Comparison of ENCODE assay signal across 18 mouse cellular contexts in genomic region chr4:125977768-125978167, GRCm38 (mm10). TPM values are rescaled to one million over a fixed set of nuclear protein-coding genes. Genes with fewer than 3 reads are reported as not detected.
DNase-seq lines count a peak whose midpoint lies in the region; ATAC-seq and TF ChIP-seq lines count a peak whose summit lies in the region.
"Had no signal": no experiment of that assay in that cellular context is flagged by ENCODE, and none has a peak within 500 bp of the region (broad histone marks: within the 10 kb centered on the region; RNA-seq: fewer than 3 reads in every experiment).

No protein-coding gene starts in this region.

- H3K79me2 ChIP-seq in CH12.LX (replicated peaks; ENCODE audit: control insufficient read depth, extremely low read depth, insufficient read depth, poor library complexity, severe bottlenecking), result no peaks in the 10 kb centered on the region

- dilution Hi-C loops in CH12.LX (cut with MboI; ENCODE audit: extremely low pct_ligation_motif_present, extremely low pct_unique_long_range_greater_than_20kb, low sequenced_read_pairs), result no loop called here

- no peak for TF ChIP-seq POLR2A in CH12.LX (IDR thresholded peaks at IDR 0.05; ENCODE audit: low read depth, low read length)

- no peak overlapping the region for H3K27ac ChIP-seq in CH12.LX (ENCODE audit: insufficient read depth, low read depth)
- H3K27ac ChIP-seq: kidney, embryonic 15.5 days; layer of hippocampus, adult 2 months; neural tube, embryonic 15.5 days had no signal

- no peak overlapping the region for H3K9ac ChIP-seq in CH12.LX (ENCODE audit: insufficient read depth, low read depth)
- H3K9ac ChIP-seq: heart, embryonic 12.5 days; kidney, embryonic 15.5 days; neural tube, embryonic 15.5 days had no signal

- no peak for TF ChIP-seq RAD21 in CH12.LX (IDR thresholded peaks at IDR 0.05; ENCODE audit: low read depth, low read length)

- ATAC-seq in erythroblast, adult 5-6 weeks (replicated peaks; ENCODE audit: low FRiP score, poor library complexity, severe bottlenecking), result 0 out of 2 replicates have a peak, but pooled peaks have one; percentile 41

- H3K36me3 ChIP-seq in CH12.LX (replicated peaks in 1 of 2; ENCODE audit: control insufficient read depth in 1 of 2, insufficient read depth in 1 of 2, low read length in 1 of 2), result no peaks in the 10 kb centered on the region
- H3K36me3 ChIP-seq: heart, embryonic 12.5 days; kidney, embryonic 15.5 days; neural tube, embryonic 15.5 days had no signal

- no peak for TF ChIP-seq EP300 in CH12.LX (IDR thresholded peaks at IDR 0.05; ENCODE audit: low read length)

- H3K4me1 ChIP-seq in CH12.LX (ENCODE audit: control insufficient read depth in 1 of 2, insufficient read depth in 2 of 2), result peaks cover 0 to 3% of the 10 kb centered on the region in 2 experiments; a peak in 1 of 4 replicates
- H3K4me1 ChIP-seq: heart, embryonic 12.5 days had no signal

- peak; percentile 32 for DNase-seq in embryo, embryonic 10 days (ENCODE audit: low spot score)
- DNase-seq in embryo, embryonic 10.5 days (ENCODE audit: low spot score), result no peak
- peak; percentile 22 for DNase-seq in lung, postnatal 10 days
- no peak for DNase-seq in lung, postnatal 36 days
- peak; percentile 24 for DNase-seq in CH12.LX (ENCODE audit: extremely low read depth)
- DNase-seq in frontal cortex, postnatal 36 days (ENCODE audit: low spot score in 2 of 2), result no peak
- DNase-seq in frontal cortex, postnatal 25 days (ENCODE audit: low spot score in 2 of 2), result no peak
- DNase-seq: cerebellum, adult 9-10 months; heart, postnatal 36 days; right cerebral cortex, adult 18-20 months had no signal

- peaks cover 56% of the 10 kb centered on the region for H3K27me3 ChIP-seq in CH12.LX (replicated peaks)
- H3K27me3 ChIP-seq: heart, embryonic 12.5 days; kidney, embryonic 15.5 days; neural tube, embryonic 15.5 days had no signal

- no peak overlapping the region for H3K4me3 ChIP-seq in CH12.LX (replicated peaks in 1 of 3; ENCODE audit: low read depth in 2 of 3, low read length in 2 of 3, poor library complexity in 1 of 3)
- H3K4me3 ChIP-seq: erythroblast, embryonic 14.5 days; heart, embryonic 12.5 days; kidney, embryonic 15.5 days; layer of hippocampus, adult 2 months; neural tube, embryonic 15.5 days had no signal

- peak overlapping the region; percentile 29; the same call in 1 of the 2 replicates for H3K4me2 ChIP-seq in CH12.LX (ENCODE audit: insufficient read depth, low read depth, poor library complexity, severe bottlenecking)
- H3K4me2 ChIP-seq: heart, embryonic 12.5 days; kidney, embryonic 15.5 days; midbrain, embryonic 11.5 days; neural tube, embryonic 15.5 days had no signal

- TF ChIP-seq CTCF in CH12.LX (conservative IDR thresholded peaks at IDR 0.05 in 1 of 2, IDR thresholded peaks at IDR 0.05 in 1 of 2; ENCODE audit: low read depth in 2 of 2, low read length in 2 of 2), result no peak

- peaks cover 3% of the 10 kb centered on the region for H3K9me3 ChIP-seq in CH12.LX (replicated peaks; ENCODE audit: low read length)
- H3K9me3 ChIP-seq: heart, embryonic 12.5 days; kidney, embryonic 15.5 days; neural tube, embryonic 15.5 days had no signal

- in situ Hi-C loops in CH12.LX (cut with MboI; ENCODE audit: low pct_ligation_motif_present, low pct_unique_long_range_greater_than_20kb, low sequenced_read_pairs), result no loop called here

TF ChIP-seq in CH12.LX, 34 proteins besides CTCF, POLR2A, EP300 and RAD21:
- TF ChIP-seq JUN (IDR thresholded peaks at IDR 0.05; ENCODE audit: insufficient read depth, low read depth, low read length) (no peak), E2F4 (IDR thresholded peaks at IDR 0.05; ENCODE audit: insufficient replicate concordance, low read depth, low read length) (no peak), ZNF384 (IDR thresholded peaks at IDR 0.05; ENCODE audit: low read depth, low read length) (no peak)

RNA-seq across cellular contexts. Expression of gene Csf3r, which starts 46.6 kb away (rescaled TPM):
- not detected in 2 replicates for total RNA-seq in CH12.LX (2012; rRNA removed)
- total RNA-seq in CH12.LX (2014; rRNA removed), result not detected in 2 replicates
- polyA plus RNA-seq in CH12.LX (2012; ENCODE audit: insufficient read length, low read depth), result not detected in 2 replicates
- total RNA-seq in erythroblast, adult 5-6 weeks (2015; ENCODE audit: low replicate concordance), result 74.2 and 86.5 TPM in 2 replicates
- total RNA-seq in erythroblast, adult 5-6 weeks (2017; ENCODE audit: low replicate concordance), result 18.5 and 32.1 TPM in 2 replicates
- polyA plus RNA-seq: C2C12 had no signal

Comparison
In these comparisons a context has a peak if more than half of its experiments do, and no peak if none do; other contexts are left out.
1. DNase-seq: peak in embryo, embryonic 10 days (single experiment), lung, postnatal 10 days (single experiment) and CH12.LX (single experiment); none in embryo, embryonic 10.5 days (single experiment), lung, postnatal 36 days (single experiment), frontal cortex, postnatal 36 days (0 of 2) and frontal cortex, postnatal 25 days (0 of 2).
2. RNA of gene Csf3r, which starts 46.6 kb away (total RNA-seq): 18.5 to 86.5 TPM in erythroblast, adult 5-6 weeks; not detected in CH12.LX; every median in the first group is over 10 times any median in the second.